Mouse (Mus musculus) lung, embryonic 15.5 days (tissue): ENCODE results near the gene Inpp5f. TPM values are rescaled to one million over a fixed set of nuclear protein-coding genes. Genes with fewer than 3 reads are reported as not detected.

Experiments
- ATAC-seq: fragments of 200-750 bp; cut with Nextera tagmentation; 2 replicates; pipeline ENCODE4 v1.8.0; 2017; ENCODE audit warnings: moderate number of reproducible peaks, borderline replicate concordance; ENCODE audit not compliant: low FRiP score, low TSS enrichment; ENCODE audit errors: extremely low read depth
- H3K27ac ChIP-seq: fragments of 300-500 bp; sonication (generic); 2 replicates; pipeline ENCODE4 v1.5.1; 2015; ENCODE audit warnings: moderate library complexity, mild to moderate bottlenecking, inconsistent platforms
- H3K27me3 ChIP-seq: fragments of 300-500 bp; sonication (generic); 2 replicates; pipeline ENCODE4 v1.6.1; 2015; ENCODE audit warnings: inconsistent platforms
- H3K36me3 ChIP-seq: fragments of 300-500 bp; sonication (generic); 2 replicates; pipeline ENCODE4 v1.6.1; 2015; ENCODE audit warnings: inconsistent platforms
- H3K4me1 ChIP-seq: fragments of 300-500 bp; sonication (generic); 2 replicates; pipeline ENCODE4 v1.6.1; 2015; ENCODE audit warnings: inconsistent platforms
- H3K4me2 ChIP-seq: fragments of 300-500 bp; sonication (generic); 2 replicates; pipeline ENCODE4 v1.6.1; 2015; ENCODE audit warnings: inconsistent platforms, mild to moderate bottlenecking, moderate library complexity
- H3K4me3 ChIP-seq: fragments of 300-500 bp; sonication (generic); 2 replicates; pipeline ENCODE4 v1.5.1; 2015; ENCODE audit warnings: mild to moderate bottlenecking, inconsistent platforms
- H3K9ac ChIP-seq: fragments of 300-500 bp; sonication (generic); 2 replicates; pipeline ENCODE4 v1.6.1; 2015; ENCODE audit warnings: inconsistent platforms
- H3K9me3 ChIP-seq: fragments of 300-500 bp; sonication (generic); 2 replicates; pipeline ENCODE4 v1.6.1; 2016; ENCODE audit warnings: inconsistent platforms
- WGBS: fragments of 180-500 bp; shearing (Covaris S2); methylation state at CpG from one replicate; pipeline ENCODE4 v1.1.7; 2015; 5-methylcytosine and 5-hydroxymethylcytosine counted together
- polyA plus RNA-seq: library from polyadenylated mRNA; unstranded; fragments of >200 nt; fragmentation: Nextera tagmentation; extraction: Ambion mirVana; gene quantifications from 2 replicates; pipeline ENCODE4 v1.2.1, GENCODE M21; 2015

Inpp5f gene
- polyA plus RNA-seq, 1 experiment from 2014 or later: 17.2 TPM

GRCm38 (mm10) chr7:128578199-128578945 lies 32.8 kb upstream of the Inpp5f start:
- H3K9me3 ChIP-seq: no peaks in the 10 kb centered on the region
- no peak for ATAC-seq
- WGBS: 79% methylated on average over 10 of the region's 10 CpGs
- H3K4me2 ChIP-seq: no peak overlapping the region
- no peak overlapping the region for H3K27ac ChIP-seq
- no peaks in the 10 kb centered on the region for H3K36me3 ChIP-seq
- H3K4me1 ChIP-seq: peaks cover 12% of the 10 kb centered on the region
- H3K4me3 ChIP-seq: no peak overlapping the region
- no peaks in the 10 kb centered on the region for H3K27me3 ChIP-seq
- H3K9ac ChIP-seq: no peak overlapping the region

DNA sequence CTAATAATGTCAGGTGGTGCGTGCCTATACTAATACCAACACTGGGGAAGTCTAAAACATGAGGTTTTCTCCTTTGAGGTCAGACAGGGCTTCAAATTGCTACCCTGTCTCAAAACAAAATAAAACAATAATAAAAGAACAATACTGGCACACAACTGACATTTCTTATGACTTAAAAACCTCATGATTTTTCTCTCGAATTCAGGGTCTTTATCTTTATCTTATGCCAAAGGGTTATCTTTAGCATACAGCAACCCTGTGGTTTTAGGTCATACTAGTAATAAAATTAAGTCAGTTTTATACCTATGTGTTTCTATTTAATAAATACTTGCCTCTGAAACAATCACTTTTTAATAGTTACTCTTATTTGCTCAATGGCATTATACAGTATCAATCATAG lies 31.7 kb upstream of the Inpp5f start:
- H3K9me3 ChIP-seq: no peaks in the 10 kb centered on the region
- no peaks in the 10 kb centered on the region for H3K36me3 ChIP-seq
- H3K27ac ChIP-seq: no peak overlapping the region
- 69% methylated on average over 2 of the region's 2 CpGs for WGBS
- H3K4me3 ChIP-seq: no peak overlapping the region
- no peaks in the 10 kb centered on the region for H3K27me3 ChIP-seq
- no peak for ATAC-seq
- H3K9ac ChIP-seq: no peak overlapping the region
- peaks cover 12% of the 10 kb centered on the region for H3K4me1 ChIP-seq
- no peak overlapping the region for H3K4me2 ChIP-seq

DNA sequence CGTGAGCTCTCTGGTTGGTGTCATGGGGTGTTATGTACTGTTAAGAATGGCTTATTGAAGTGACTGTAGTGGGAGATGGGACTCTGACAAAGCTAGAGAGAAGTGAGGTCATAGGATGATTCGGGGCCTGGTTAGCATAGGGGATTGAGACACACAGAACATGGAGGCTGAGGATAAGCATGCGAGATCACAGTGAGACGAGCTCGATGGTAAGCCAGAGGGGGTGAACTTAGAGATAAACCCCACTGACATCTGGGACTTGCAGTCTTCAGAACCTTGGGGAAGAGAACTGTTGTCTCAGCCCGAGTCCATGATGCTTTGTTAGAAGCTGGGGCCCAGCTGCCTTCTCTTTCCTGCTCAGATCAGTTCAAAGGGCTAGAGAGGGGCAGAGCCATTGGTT lies 30.8 kb upstream of the Inpp5f start:
- H3K9ac ChIP-seq: no peak overlapping the region
- no peak for ATAC-seq
- H3K4me1 ChIP-seq: peaks cover 12% of the 10 kb centered on the region
- H3K4me3 ChIP-seq: no peak overlapping the region
- no peaks in the 10 kb centered on the region for H3K9me3 ChIP-seq
- H3K27ac ChIP-seq: no peak overlapping the region
- H3K4me2 ChIP-seq: no peak overlapping the region
- 85% methylated on average over 6 of the region's 6 CpGs for WGBS
- H3K27me3 ChIP-seq: no peaks in the 10 kb centered on the region
- no peaks in the 10 kb centered on the region for H3K36me3 ChIP-seq

DNA sequence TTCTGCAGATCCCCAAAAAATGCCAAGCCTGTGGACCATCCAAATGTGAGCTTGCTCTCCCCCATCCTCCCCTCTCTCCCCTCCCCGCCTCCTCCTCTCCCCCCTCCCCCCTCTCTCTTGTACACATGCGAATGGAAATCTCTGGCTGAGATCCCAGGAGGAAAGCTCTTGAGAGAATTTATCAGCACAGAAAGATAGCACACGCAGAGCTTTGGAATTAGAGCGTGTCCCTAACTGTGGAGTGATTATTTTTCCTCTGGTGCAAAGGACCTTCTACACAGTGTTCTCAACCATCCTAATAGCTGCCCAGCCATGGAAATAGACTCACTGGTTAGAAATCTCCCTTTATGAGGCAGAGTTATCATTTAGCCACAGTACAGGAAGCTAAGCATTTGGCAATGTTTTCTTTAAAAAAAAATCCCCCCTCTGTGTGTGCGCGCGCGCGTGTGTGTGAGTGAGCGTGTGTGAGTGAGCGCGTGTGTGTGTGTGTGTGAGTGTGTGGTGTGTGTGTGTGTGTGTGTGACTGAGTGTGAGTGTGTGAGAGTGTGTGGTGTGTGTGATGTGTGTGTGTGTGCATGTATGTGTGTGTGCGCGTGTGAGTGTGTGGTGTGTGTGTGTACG lies 29.2 kb upstream of the Inpp5f start:
- no peak overlapping the region for H3K4me2 ChIP-seq
- no peak overlapping the region for H3K9ac ChIP-seq
- no peaks in the 10 kb centered on the region for H3K27me3 ChIP-seq
- no peaks in the 10 kb centered on the region for H3K36me3 ChIP-seq
- H3K27ac ChIP-seq: no peak overlapping the region
- ATAC-seq: peak; percentile 49; the same call in 1 of the 2 replicates
- H3K4me3 ChIP-seq: no peak overlapping the region
- 65% methylated on average over 15 of the region's 15 CpGs for WGBS
- H3K4me1 ChIP-seq: peaks cover 12% of the 10 kb centered on the region
- H3K9me3 ChIP-seq: no peaks in the 10 kb centered on the region

GRCm38 (mm10) chr7:128583213-128583948 lies 27.7 kb upstream of the Inpp5f start:
- ATAC-seq: no peak
- no peak overlapping the region for H3K27ac ChIP-seq
- WGBS: 75% methylated on average over 6 of the region's 6 CpGs

GRCm38 (mm10) chr7:128587334-128587933 lies 23.7 kb upstream of the Inpp5f start:
- no peak for ATAC-seq
- peaks cover 20% of the 10 kb centered on the region for H3K4me1 ChIP-seq
- H3K36me3 ChIP-seq: no peaks in the 10 kb centered on the region
- no peak overlapping the region for H3K27ac ChIP-seq
- no peak overlapping the region for H3K4me2 ChIP-seq
- H3K4me3 ChIP-seq: no peak overlapping the region
- H3K9me3 ChIP-seq: no peaks in the 10 kb centered on the region
- WGBS: 41% methylated on average over 4 of the region's 4 CpGs
- no peak overlapping the region for H3K9ac ChIP-seq
- no peaks in the 10 kb centered on the region for H3K27me3 ChIP-seq

More at GRCm38 (mm10) chr7:128583213-128583948, 27.7 kb upstream of the Inpp5f start:
- no peak overlapping the region for H3K4me2 ChIP-seq
- H3K27me3 ChIP-seq: no peaks in the 10 kb centered on the region
- H3K9me3 ChIP-seq: no peaks in the 10 kb centered on the region
- no peaks in the 10 kb centered on the region for H3K36me3 ChIP-seq
- no peak overlapping the region for H3K9ac ChIP-seq
- no peak overlapping the region for H3K4me3 ChIP-seq
- H3K4me1 ChIP-seq: peaks cover 15% of the 10 kb centered on the region

DNA sequence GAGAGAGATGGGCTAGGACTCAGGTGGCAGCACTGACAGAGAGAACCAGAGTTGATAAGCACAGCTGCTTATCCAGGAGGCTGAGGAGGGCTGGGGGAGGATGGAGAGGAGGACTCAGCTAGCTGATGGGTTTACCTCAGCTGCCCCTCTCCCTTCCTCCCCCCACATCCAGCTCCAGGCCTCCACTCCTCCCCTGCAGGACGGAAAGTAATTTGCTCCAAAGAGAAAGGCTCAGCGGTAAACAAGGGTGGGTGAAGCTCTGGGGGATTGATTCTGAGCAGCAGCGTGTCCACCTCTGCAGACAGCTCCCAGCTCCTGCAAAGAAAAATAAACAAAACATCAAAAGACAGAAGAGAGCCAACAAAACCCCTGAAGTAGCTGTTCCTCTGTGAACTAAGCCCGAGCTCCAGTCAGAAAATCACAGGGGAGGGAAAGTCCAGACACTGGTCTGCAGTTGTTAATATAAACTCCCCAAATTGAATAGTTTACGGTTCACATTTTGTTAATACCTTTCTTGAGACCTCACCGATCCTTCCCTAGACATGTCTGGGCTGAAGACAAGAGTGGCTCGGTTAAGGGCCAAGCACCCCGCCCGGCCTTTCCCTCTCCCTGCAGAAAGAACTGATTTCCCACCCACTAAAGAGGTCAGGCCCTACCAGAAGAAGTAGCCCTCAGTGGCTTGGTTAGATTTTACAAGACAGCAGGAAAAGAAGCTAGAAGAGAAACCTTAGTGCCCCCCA lies 19.6 kb upstream of the Inpp5f start:
- Histone ChIP-seq H3K27ac (peak overlapping the region; percentile 46), H3K4me3 (no peak overlapping the region), H3K36me3 (no peaks in the 10 kb centered on the region), H3K27me3 (no peaks in the 10 kb centered on the region), H3K4me1 (peaks cover 23% of the 10 kb centered on the region), H3K9me3 (no peaks in the 10 kb centered on the region), H3K4me2 (peak overlapping the region; percentile 49; the same call in 1 of the 2 replicates), H3K9ac (no peak overlapping the region)
- peak; percentile 8; the same call in 1 of the 2 replicates for ATAC-seq
- WGBS: 10% methylated on average over 9 of the region's 9 CpGs

DNA sequence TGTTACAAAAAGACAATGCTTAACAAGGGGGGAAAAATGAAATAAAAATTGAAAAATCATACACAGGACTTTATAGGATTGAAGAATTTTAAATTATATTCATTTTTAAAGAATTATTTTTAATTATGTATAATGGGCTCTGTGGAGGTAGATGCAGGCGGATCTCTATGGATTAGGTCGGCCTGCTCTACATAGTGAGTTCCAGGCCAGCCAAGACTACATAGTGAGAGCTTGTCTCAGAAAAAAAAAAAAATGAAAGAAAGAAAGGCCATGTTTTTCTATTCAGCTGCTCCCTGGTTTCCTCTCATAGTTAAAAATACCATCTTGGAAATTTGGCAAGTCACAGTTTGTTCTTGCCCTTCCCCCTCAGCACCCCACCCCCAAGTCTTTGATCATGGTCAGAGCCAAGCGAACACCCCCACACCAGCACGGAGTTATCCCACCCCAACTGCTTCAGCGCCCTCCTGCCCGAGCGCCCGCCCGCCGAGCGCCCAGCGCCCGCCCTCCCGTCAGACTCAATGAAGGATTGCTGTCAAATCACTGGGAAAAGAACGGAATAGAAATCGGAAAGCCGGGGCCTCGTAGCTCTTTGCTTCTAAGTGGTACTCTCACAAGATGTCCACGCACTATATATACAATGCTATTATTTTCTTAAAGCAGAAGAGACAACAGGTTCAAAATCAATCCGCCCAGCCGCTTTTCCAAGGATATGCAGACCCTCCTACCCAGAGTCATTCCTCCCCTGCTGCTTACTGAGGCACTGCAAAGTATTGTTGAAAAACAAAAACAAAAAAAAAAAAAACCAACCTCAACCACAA lies 18.8 kb upstream of the Inpp5f start:
- WGBS: 13% methylated on average over 21 of the region's 21 CpGs
- H3K4me1 ChIP-seq: peaks cover 23% of the 10 kb centered on the region
- peak overlapping the region; percentile 19 for H3K4me3 ChIP-seq
- peak overlapping the region; percentile 46 for H3K27ac ChIP-seq
- no peaks in the 10 kb centered on the region for H3K27me3 ChIP-seq
- no peak overlapping the region for H3K9ac ChIP-seq
- no peaks in the 10 kb centered on the region for H3K9me3 ChIP-seq
- ATAC-seq: peak; percentile 85
- peak overlapping the region; percentile 49 for H3K4me2 ChIP-seq
- H3K36me3 ChIP-seq: no peaks in the 10 kb centered on the region

- no peak overlapping the region for H3K9ac ChIP-seq
- H3K27me3 ChIP-seq: no peaks in the 10 kb centered on the region
- 14% methylated on average over 6 of the region's 6 CpGs for WGBS
- H3K4me2 ChIP-seq: peak overlapping the region; percentile 49
- peak overlapping the region; percentile 46 for H3K27ac ChIP-seq
- no peaks in the 10 kb centered on the region for H3K36me3 ChIP-seq
- H3K4me1 ChIP-seq: peaks cover 21% of the 10 kb centered on the region
- 0 out of 2 replicates have a peak, but pooled peaks have one; percentile 43 for ATAC-seq
- no peaks in the 10 kb centered on the region for H3K9me3 ChIP-seq
- H3K4me3 ChIP-seq: no peak overlapping the region
These were observed 18.2 kb upstream of the Inpp5f start for GRCm38 (mm10) chr7:128592936-128593241.

GRCm38 (mm10) chr7:128596274-128596673 lies 14.9 kb upstream of the Inpp5f start:
- Histone ChIP-seq H3K4me2 (no peak overlapping the region), H3K27ac (no peak overlapping the region), H3K9ac (no peak overlapping the region), H3K9me3 (no peaks in the 10 kb centered on the region), H3K27me3 (no peaks in the 10 kb centered on the region), H3K36me3 (no peaks in the 10 kb centered on the region), H3K4me1 (peaks cover 19% of the 10 kb centered on the region), H3K4me3 (no peak overlapping the region)
- WGBS: 93% methylated on average over 2 of the region's 2 CpGs
- no peak for ATAC-seq

GRCm38 (mm10) chr7:128599072-128599471 lies 12.1 kb upstream of the Inpp5f start:
- no peaks in the 10 kb centered on the region for H3K9me3 ChIP-seq
- H3K4me3 ChIP-seq: no peak overlapping the region
- 60% methylated on average over 5 of the region's 5 CpGs for WGBS
- no peak overlapping the region for H3K9ac ChIP-seq
- H3K4me1 ChIP-seq: no peaks in the 10 kb centered on the region
- H3K27me3 ChIP-seq: no peaks in the 10 kb centered on the region
- no peaks in the 10 kb centered on the region for H3K36me3 ChIP-seq
- H3K27ac ChIP-seq: no peak overlapping the region
- ATAC-seq: no peak
- H3K4me2 ChIP-seq: no peak overlapping the region
